Mouse (Mus musculus): ENCODE measurements around the gene Grik3. TPM values are rescaled to one million over a fixed set of nuclear protein-coding genes. Genes with fewer than 3 reads are reported as not detected.

Grik3 gene
- polyA plus RNA-seq, 1 experiment from 2014 or later = 0.01 TPM

DNA sequence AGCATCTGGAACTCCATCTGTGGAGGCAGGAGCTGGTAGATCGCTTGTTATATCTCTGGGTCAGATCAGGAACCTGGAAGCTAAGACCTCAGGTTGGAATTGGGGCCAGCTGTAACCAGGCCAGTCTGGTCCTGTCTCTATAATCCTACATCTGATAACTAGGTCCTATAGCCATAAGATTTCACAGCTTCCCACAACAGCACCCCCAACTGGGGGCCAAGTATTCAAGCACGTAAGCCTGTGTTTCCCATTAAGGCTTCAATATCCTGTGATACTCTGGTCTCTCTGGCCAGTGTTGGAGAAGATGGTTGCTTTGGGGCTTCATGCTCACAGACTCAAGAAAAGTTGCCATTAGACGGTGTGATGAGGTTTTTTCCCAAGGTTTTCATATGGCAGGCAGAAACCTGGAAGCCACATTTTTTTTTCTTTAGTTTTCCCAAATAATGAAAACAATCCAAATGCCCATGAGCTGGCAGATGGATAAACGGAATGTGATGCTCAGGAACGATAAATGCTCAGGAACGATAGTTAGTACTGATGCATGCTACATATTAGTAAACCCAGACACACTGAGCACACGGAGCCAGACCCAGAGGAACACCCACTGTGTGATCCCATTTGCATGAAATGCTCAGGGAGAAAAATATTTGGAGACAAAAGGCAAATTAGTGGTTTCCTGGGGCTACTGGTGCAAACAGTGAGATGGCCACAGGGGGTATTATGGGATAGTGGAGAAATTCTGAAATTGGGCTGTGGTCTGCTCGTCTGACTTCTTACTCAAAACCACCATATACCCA lies 128.2 kb downstream of the Grik3 start:
- no peak overlapping the region for H3K9ac ChIP-seq (ENCODE audit: low read depth, low read length)
- DNase-seq (ENCODE audit: low spot score) = no peak
- no peaks in the 10 kb centered on the region for H3K27me3 ChIP-seq (ENCODE audit: insufficient read depth, low read length)
- WGBS = 79% methylated on average over 8 of the region's 8 CpGs
- H3K36me3 ChIP-seq (ENCODE audit: insufficient read depth, low read length) = no peaks in the 10 kb centered on the region
- no peak overlapping the region for H3K4me2 ChIP-seq (ENCODE audit: low read length)
- no peak for TF ChIP-seq CTCF (IDR thresholded peaks at IDR 0.05; ENCODE audit: low read depth)
- ATAC-seq (replicated peaks; ENCODE audit: low FRiP score, low read depth) = no peak
- H3K27ac ChIP-seq = no peak overlapping the region
- no peaks in the 10 kb centered on the region for H3K4me1 ChIP-seq (replicated peaks; ENCODE audit: insufficient read depth, low read length)
- no peaks in the 10 kb centered on the region for H3K9me3 ChIP-seq (replicated peaks; ENCODE audit: low read length)
- no peak overlapping the region for H3K4me3 ChIP-seq (replicated peaks; ENCODE audit: low read depth, low read length)

- DNase-seq (ENCODE audit: low spot score) (no peak), ATAC-seq (replicated peaks; ENCODE audit: low FRiP score, low read depth) (no peak)
- H3K4me2 ChIP-seq (ENCODE audit: low read length) = no peak overlapping the region
- H3K27ac ChIP-seq = no peak overlapping the region
- H3K27me3 ChIP-seq (ENCODE audit: insufficient read depth, low read length) = no peaks in the 10 kb centered on the region
- no peaks in the 10 kb centered on the region for H3K4me1 ChIP-seq (replicated peaks; ENCODE audit: insufficient read depth, low read length)
- H3K9me3 ChIP-seq (replicated peaks; ENCODE audit: low read length) = no peaks in the 10 kb centered on the region
- WGBS = 91% methylated on average over 9 of the region's 9 CpGs
- no peak for TF ChIP-seq CTCF (IDR thresholded peaks at IDR 0.05; ENCODE audit: low read depth)
- H3K9ac ChIP-seq (ENCODE audit: low read depth, low read length) = no peak overlapping the region
- H3K36me3 ChIP-seq (ENCODE audit: insufficient read depth, low read length) = no peaks in the 10 kb centered on the region
- H3K4me3 ChIP-seq (replicated peaks; ENCODE audit: low read depth, low read length) = no peak overlapping the region
These were observed 134.6 kb downstream of the Grik3 start for GRCm38 (mm10) chr4:125624885-125625678.

GRCm38 (mm10) chr4:125629544-125629943 lies 139.0 kb downstream of the Grik3 start:
- H3K4me1 ChIP-seq (replicated peaks; ENCODE audit: insufficient read depth, low read length) = no peaks in the 10 kb centered on the region

GRCm38 (mm10) chr4:125635037-125635436 lies 144.5 kb downstream of the Grik3 start:
- whole genome bisulfite sequencing = 34% methylated on average over 11 of the region's 11 CpGs
- peak; percentile 87 for ATAC-seq (replicated peaks; ENCODE audit: low FRiP score, low read depth)

More at GRCm38 (mm10) chr4:125629544-125629943, 139.0 kb downstream of the Grik3 start:
- ATAC-seq (replicated peaks; ENCODE audit: low FRiP score, low read depth) = no peak
- no peaks in the 10 kb centered on the region for H3K27me3 ChIP-seq (ENCODE audit: insufficient read depth, low read length)
- no peak for TF ChIP-seq CTCF (IDR thresholded peaks at IDR 0.05; ENCODE audit: low read depth)
- H3K4me2 ChIP-seq (ENCODE audit: low read length) = no peak overlapping the region
- no peaks in the 10 kb centered on the region for H3K9me3 ChIP-seq (replicated peaks; ENCODE audit: low read length)
- no peak overlapping the region for H3K4me3 ChIP-seq (replicated peaks; ENCODE audit: low read depth, low read length)
- no peak overlapping the region for H3K27ac ChIP-seq
- WGBS = 62% methylated on average over 4 of the region's 4 CpGs
- no peaks in the 10 kb centered on the region for H3K36me3 ChIP-seq (ENCODE audit: insufficient read depth, low read length)
- H3K9ac ChIP-seq (ENCODE audit: low read depth, low read length) = no peak overlapping the region
- DNase-seq (ENCODE audit: low spot score) = no peak

DNA sequence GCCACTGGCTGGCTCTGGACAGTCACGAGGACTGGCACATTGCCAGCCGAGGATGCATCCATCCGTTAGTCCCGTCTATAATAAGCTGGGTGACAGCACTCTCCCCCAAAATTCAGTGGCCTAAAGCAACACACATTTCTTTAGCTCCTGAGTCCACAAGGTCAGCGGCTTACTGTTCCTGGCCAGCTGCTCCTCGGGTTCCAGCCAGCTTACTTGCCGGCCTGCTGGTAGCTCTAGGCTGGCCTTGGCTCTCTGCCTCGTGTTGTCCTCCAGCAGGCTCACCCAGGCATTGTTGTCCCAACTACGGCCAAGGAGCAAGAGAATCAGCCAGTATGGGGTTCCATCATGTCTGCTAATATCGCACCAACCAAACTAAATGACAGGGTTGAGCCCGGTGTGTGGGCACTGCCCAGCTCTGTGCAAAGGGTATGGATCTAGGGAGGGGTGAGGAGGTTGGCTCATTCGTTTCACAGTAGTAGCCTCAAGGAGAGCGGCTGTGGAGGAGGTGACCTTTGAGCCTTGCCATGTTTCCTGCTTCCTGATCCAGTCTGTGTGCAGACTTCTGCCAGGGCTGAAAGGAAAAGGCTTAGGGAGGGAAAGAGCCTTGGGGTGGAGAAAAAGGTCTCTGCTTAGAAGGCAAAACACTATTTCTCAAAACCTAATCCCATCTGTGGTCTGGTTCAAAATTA lies 146.3 kb downstream of the Grik3 start:
- H3K9ac ChIP-seq (ENCODE audit: low read depth, low read length) = no peak overlapping the region
- peaks cover 12% of the 10 kb centered on the region; the same call in 1 of the 2 replicates for H3K4me1 ChIP-seq (replicated peaks; ENCODE audit: insufficient read depth, low read length)
- ATAC-seq (replicated peaks; ENCODE audit: low FRiP score, low read depth) (no peak), DNase-seq (ENCODE audit: low spot score) (peak; percentile 25)
- no peaks in the 10 kb centered on the region for H3K27me3 ChIP-seq (ENCODE audit: insufficient read depth, low read length)
- H3K27ac ChIP-seq = no peak overlapping the region
- no peak overlapping the region for H3K4me2 ChIP-seq (ENCODE audit: low read length)
- no peak overlapping the region for H3K4me3 ChIP-seq (replicated peaks; ENCODE audit: low read depth, low read length)
- no peaks in the 10 kb centered on the region for H3K36me3 ChIP-seq (ENCODE audit: insufficient read depth, low read length)
- TF ChIP-seq CTCF (IDR thresholded peaks at IDR 0.05; ENCODE audit: low read depth) = no peak
- H3K9me3 ChIP-seq (replicated peaks; ENCODE audit: low read length) = no peaks in the 10 kb centered on the region
- 41% methylated on average over 13 of the region's 13 CpGs for WGBS

More at GRCm38 (mm10) chr4:125635037-125635436, 144.5 kb downstream of the Grik3 start:
- no peak overlapping the region for H3K4me2 ChIP-seq (ENCODE audit: low read length)
- no peak overlapping the region for H3K9ac ChIP-seq (ENCODE audit: low read depth, low read length)
- peak; percentile 75 for DNase-seq (ENCODE audit: low spot score)
- H3K9me3 ChIP-seq (replicated peaks; ENCODE audit: low read length) = no peaks in the 10 kb centered on the region
- peaks cover 12% of the 10 kb centered on the region; the same call in 1 of the 2 replicates for H3K4me1 ChIP-seq (replicated peaks; ENCODE audit: insufficient read depth, low read length)
- H3K4me3 ChIP-seq (replicated peaks; ENCODE audit: low read depth, low read length) = no peak overlapping the region
- no peaks in the 10 kb centered on the region for H3K36me3 ChIP-seq (ENCODE audit: insufficient read depth, low read length)
- no peaks in the 10 kb centered on the region for H3K27me3 ChIP-seq (ENCODE audit: insufficient read depth, low read length)
- no peak overlapping the region for H3K27ac ChIP-seq
- TF ChIP-seq CTCF (IDR thresholded peaks at IDR 0.05; ENCODE audit: low read depth) = no peak

DNA sequence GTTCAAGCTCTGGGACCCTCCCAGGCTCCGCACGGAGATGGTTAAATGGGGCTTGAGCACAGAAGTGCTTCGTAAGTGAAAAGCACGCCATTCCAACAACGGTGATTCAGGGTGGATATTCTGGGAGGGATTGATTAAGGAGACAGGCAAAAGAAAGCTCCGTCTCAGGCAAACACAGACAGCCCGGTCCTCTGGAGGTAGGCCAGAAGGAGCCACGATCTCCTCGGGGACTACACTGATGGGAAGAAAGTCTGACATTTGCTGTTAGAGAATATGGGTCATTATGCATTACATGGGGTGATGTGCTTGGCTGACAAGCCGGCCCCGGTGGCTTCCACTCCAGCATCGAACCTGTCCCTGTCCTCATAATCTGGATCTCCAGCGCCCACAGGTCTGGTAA lies 146.9 kb downstream of the Grik3 start:
- Histone ChIP-seq H3K36me3 (ENCODE audit: insufficient read depth, low read length) (no peaks in the 10 kb centered on the region), H3K4me1 (replicated peaks; ENCODE audit: insufficient read depth, low read length) (peaks cover 12% of the 10 kb centered on the region; the same call in 1 of the 2 replicates), H3K4me3 (replicated peaks; ENCODE audit: low read depth, low read length) (no peak overlapping the region), H3K9me3 (replicated peaks; ENCODE audit: low read length) (no peaks in the 10 kb centered on the region), H3K27ac (no peak overlapping the region), H3K4me2 (ENCODE audit: low read length) (no peak overlapping the region), H3K9ac (ENCODE audit: low read depth, low read length) (no peak overlapping the region), H3K27me3 (ENCODE audit: insufficient read depth, low read length) (no peaks in the 10 kb centered on the region)
- WGBS = 80% methylated on average over 13 of the region's 13 CpGs
- ATAC-seq (replicated peaks; ENCODE audit: low FRiP score, low read depth) = no peak
- no peak for TF ChIP-seq CTCF (IDR thresholded peaks at IDR 0.05; ENCODE audit: low read depth)
- DNase-seq (ENCODE audit: low spot score) = no peak
